Mouse (Mus musculus) cortical plate, adult 2 months (tissue): Measurements from ENCODE around the gene Snx29.

Experiments used
- CTCF ChIP-seq: fragments of 200-500 bp; IDR thresholded peaks from 2 replicates; pipeline ENCODE4 v1.5.1; 2011; ENCODE audit warnings: mild to moderate bottlenecking, control low read depth, low read length; ENCODE audit not compliant: insufficient read depth; ENCODE audit errors: extremely low read depth
- POLR2A ChIP-seq: fragments of 200-500 bp; IDR thresholded peaks from 2 replicates; pipeline ENCODE4 v1.6.1; 2011; ENCODE audit warnings: mild to moderate bottlenecking, low read length, control low read depth; ENCODE audit not compliant: insufficient read depth; ENCODE audit errors: extremely low read depth

DNA sequence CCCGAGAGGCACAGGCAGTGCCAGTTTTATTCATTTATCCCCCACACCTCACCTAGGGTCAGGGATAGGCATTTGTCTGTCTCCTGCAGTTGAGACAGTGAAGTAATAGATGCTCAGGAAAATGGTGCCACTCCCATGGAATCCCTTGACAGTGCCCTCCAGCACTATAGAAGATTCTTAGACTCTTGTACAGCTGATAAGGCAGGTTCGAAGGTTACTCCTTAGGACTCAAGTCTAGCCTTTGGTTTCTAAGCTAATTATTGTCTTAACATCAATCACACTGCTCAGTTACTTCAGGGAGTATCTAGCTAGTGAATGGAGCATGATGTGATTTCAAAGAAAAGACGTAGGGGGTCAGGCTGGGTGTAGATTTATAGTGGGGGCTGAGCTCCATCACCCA lies 273.9 kb downstream of the Snx29 start:
- TF ChIP-seq CTCF (no peak), POLR2A (no peak)
